Mouse (Mus musculus): ENCODE data around the gene Nlrc5. TPM values are rescaled to one million over a fixed set of nuclear protein-coding genes. Genes with fewer than 3 reads are reported as not detected.

Gene Nlrc5
- total RNA-seq, 1 experiment from 2014 or later, result 3.8 TPM

DNA sequence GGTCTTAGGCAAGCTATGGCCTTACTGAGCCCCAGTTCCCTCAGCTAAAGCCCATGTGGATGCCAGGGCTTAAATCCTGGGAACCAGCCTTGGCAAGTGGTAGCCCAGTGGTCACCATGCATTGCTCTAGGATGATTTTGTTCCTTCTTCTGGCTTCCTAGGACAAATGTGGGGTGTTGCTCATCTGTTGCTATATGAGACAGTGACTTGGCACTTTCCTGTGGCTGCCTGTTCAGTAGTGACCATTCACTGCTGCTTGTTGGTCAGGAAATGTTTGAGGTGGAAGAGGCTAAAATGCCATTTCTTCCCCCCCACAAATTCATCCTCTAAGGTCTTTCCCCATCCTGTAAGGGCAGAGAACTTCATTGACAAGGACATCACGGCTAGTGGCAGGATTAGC is 135.3 kb downstream of the Nlrc5 start:
- no peak for DNase-seq

DNA sequence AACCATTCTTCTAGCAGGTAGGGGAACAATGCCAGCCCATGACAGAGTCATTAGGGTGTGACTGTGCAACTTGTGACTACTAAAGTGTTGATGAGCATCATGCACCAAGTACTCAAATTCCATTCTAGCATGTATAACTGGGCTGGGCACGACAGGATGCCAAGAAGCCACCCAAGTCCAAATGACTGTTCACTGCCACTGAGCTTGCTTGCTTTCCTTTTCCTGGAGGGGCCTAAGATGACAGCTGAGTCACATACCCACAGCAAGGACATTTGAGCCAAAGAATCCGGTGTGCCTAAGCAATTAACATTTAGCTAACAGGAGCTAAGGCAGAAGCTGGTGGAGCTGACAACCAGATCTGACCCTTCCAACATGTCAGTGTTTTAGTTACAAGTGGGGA is 137.7 kb downstream of the Nlrc5 start:
- no peak for DNase-seq

DNA sequence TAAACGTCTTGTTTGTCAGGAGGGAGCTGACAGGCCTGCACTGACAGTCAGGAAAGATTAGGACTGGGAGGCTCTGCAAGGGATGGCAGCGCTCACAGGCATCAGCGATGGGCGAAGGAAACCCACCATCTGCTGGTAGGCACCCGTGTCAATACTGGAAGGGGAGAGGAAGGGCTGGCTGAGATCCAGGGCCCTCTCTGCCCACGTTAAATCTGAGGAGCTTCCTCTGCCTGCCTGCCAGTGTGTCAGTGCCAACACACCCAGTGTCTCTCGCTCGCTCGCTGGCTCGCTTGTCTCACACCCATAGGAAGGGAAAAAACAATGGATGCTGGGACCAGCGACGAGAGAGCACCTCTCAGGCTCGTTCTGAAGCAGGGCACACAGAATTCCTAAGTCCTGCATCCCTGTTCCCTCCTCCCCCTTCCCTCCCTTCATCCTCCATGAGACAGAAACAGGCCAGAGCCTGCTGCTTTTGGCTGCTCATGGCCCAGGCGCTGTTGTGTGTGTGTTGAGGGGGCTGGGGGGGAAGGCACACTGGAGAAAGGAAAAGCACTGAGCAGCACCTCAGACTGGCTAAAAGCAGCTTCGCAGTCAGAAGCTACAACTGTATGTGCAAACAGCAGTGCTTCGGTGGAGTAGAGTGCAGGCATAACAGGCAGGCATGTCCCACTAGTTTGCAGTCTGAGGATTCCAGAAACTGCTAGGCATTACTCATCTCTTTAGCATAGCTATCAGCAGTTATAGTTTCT is 140.2 kb downstream of the Nlrc5 start:
- DNase-seq, result peak; percentile 32

DNA sequence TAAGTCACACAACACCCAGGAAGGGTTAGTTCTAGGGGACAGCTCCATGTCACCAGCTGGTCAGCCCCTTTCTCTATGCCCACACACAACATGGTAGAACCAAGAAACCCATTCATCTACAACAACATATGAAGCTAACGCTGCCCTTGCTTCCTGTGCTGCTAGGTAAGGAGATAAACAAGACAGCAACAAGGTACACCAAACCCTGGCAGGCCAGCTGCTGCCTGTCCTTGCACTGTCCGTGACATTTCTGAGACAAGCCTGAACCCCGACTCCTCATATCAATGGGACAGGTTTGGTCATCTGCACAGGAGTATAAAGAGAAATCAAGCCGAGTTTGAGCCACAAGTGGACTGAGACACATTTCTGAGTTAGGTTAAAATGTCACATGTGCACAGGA is 141.0 kb downstream of the Nlrc5 start:
- no peak for DNase-seq

Small RNA genes lying within 50 kb of the gene (microRNA-seq; reads per million reads assigned to microRNA genes)
- 0 reads per million in 2 experiments for gene Mir7072

Other genes with a start within 250 kb of the Nlrc5 start
- gene Nup93, start 219.8 kb upstream of the Nlrc5 start, total RNA-seq (2021), result 16.1 and 21.9 TPM in 2 replicates
- gene Slc12a3, start 105.2 kb upstream of the Nlrc5 start, total RNA-seq (2021), result 0.09 and 0.29 TPM in 2 replicates
- 98.9 and 118 TPM in 2 replicates for gene Herpud1, start 47.9 kb upstream of the Nlrc5 start, total RNA-seq (2021)
- gene Cpne2, start 98.6 kb downstream of the Nlrc5 start, total RNA-seq (2021), result 19.4 and 23.2 TPM in 2 replicates
- 22.6 and 23.0 TPM in 2 replicates for gene Rspry1, start 167.6 kb downstream of the Nlrc5 start, total RNA-seq (2021)
- 39.8 and 49.6 TPM in 2 replicates for gene Fam192a, start 167.6 kb downstream of the Nlrc5 start, total RNA-seq (2021)
- gene Arl2bp, start 232.2 kb downstream of the Nlrc5 start, total RNA-seq (2021), result 60.0 and 75.3 TPM in 2 replicates

Data from adrenal gland, postnatal 25 days (tissue).